Mouse (Mus musculus): ENCODE measurements around the gene Cdc34. TPM values are rescaled to one million over a fixed set of nuclear protein-coding genes. Genes with fewer than 3 reads are reported as not detected.
"Not testable (repeated sequence)": the region's sequence is repeated elsewhere in the genome, so short reads cannot be mapped to it uniquely, and the experiment has no call there.

The Cdc34 gene
- polyA plus RNA-seq, 1 experiment, result 299 TPM

DNA sequence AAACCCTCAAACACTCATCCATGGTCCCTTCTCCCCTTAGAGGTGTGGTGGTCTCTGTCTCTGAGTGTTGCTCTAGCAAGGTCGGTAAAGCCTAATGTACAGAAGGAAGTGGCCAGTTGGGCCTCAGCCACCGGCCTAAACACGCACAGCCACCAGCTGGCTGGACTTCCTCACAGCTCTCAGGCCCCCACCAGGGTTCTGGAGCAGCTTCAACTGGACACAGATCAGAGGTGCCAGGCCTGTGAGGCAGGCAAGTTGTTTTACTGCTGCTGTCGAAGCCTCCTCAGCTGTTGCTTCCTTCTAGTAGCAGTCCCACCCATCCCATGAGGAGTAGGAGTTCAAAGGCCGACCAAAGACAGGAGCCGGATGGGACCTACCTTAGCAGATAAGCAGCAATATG is 15.9 kb downstream of the Cdc34 start:
- Histone ChIP-seq H3K27ac (ENCODE audit: insufficient read depth, low read length) (no peak overlapping the region), H3K9ac (ENCODE audit: low read depth, poor library complexity, severe bottlenecking) (no peak overlapping the region), H3K27me3 (ENCODE audit: control insufficient read depth, insufficient read depth, low read length, poor library complexity, severe bottlenecking) (no peaks in the 10 kb centered on the region), H3K4me3 (ENCODE audit: low read depth, low read length) (no peak overlapping the region), H3K9me3 (replicated peaks; ENCODE audit: control insufficient read depth, insufficient read depth, low read length, poor library complexity, severe bottlenecking) (no peaks in the 10 kb centered on the region), H3K36me3 (ENCODE audit: control insufficient read depth, insufficient read depth, low read length, poor library complexity, severe bottlenecking) (no peaks in the 10 kb centered on the region), H3K4me1 (ENCODE audit: control insufficient read depth, insufficient read depth, low read length) (peaks cover 2% of the 10 kb centered on the region)
- TF ChIP-seq CTCF (IDR thresholded peaks at IDR 0.05; ENCODE audit: low read depth, low read length), result no peak
- no peak for TF ChIP-seq POLR2A (IDR thresholded peaks at IDR 0.05; ENCODE audit: insufficient read depth, low read length)
- no peak for TF ChIP-seq EP300 (IDR thresholded peaks at IDR 0.05; ENCODE audit: insufficient read depth, low read depth, low read length)

DNA sequence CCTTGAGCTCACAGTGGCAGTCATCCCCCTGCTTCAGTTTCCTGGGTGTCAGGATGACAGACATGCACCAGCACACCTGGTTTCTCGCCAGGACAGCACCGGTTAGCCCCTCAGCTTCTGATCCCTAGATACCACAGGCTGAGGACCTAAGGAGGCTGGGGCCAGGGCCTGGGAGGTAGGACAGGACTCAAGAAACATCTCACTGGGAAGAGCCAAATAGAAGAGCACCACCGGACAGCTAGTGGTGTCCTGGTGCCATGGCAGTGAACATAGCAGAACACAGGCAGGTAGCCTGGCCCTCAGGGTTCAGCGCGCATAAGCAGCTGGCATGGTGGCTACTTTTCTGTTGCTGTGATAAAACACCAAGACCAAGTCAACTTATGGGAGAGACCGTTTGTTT is 16.5 kb downstream of the Cdc34 start:
- no peak overlapping the region for H3K4me3 ChIP-seq (ENCODE audit: low read depth, low read length)
- H3K36me3 ChIP-seq (ENCODE audit: control insufficient read depth, insufficient read depth, low read length, poor library complexity, severe bottlenecking), result no peaks in the 10 kb centered on the region
- peaks cover 2% of the 10 kb centered on the region for H3K4me1 ChIP-seq (ENCODE audit: control insufficient read depth, insufficient read depth, low read length)
- H3K9me3 ChIP-seq (replicated peaks; ENCODE audit: control insufficient read depth, insufficient read depth, low read length, poor library complexity, severe bottlenecking), result no peaks in the 10 kb centered on the region
- H3K27ac ChIP-seq (ENCODE audit: insufficient read depth, low read length), result no peak overlapping the region
- no peak for TF ChIP-seq POLR2A (IDR thresholded peaks at IDR 0.05; ENCODE audit: insufficient read depth, low read length)
- TF ChIP-seq EP300 (IDR thresholded peaks at IDR 0.05; ENCODE audit: insufficient read depth, low read depth, low read length), result no peak
- TF ChIP-seq CTCF (IDR thresholded peaks at IDR 0.05; ENCODE audit: low read depth, low read length), result no peak
- no peak overlapping the region for H3K9ac ChIP-seq (ENCODE audit: low read depth, poor library complexity, severe bottlenecking)
- H3K27me3 ChIP-seq (ENCODE audit: control insufficient read depth, insufficient read depth, low read length, poor library complexity, severe bottlenecking), result no peaks in the 10 kb centered on the region

DNA sequence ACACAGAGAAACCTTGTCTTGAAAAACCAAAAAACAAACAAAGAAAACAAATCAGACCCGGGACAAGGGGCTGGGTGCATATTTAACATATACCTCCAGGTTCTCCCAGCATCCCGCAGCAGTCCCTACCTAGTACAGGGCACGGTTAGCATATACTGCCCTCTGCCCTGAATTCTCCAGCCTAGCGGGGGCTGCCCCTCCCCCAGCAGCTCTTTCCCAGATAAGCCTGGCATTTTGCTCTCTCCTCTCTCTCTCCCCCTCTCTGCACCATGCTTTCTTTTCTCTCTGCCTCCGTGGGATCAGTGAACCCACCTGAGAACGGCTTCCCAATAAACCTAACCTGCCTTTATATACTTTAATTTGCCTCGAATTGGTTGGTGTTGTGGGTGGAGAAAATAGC is 18.7 kb downstream of the Cdc34 start:
- Histone ChIP-seq H3K27me3 (ENCODE audit: control insufficient read depth, insufficient read depth, low read length, poor library complexity, severe bottlenecking) (no peaks in the 10 kb centered on the region), H3K27ac (ENCODE audit: insufficient read depth, low read length) (no peak overlapping the region), H3K4me3 (ENCODE audit: low read depth, low read length) (no peak overlapping the region), H3K9me3 (replicated peaks; ENCODE audit: control insufficient read depth, insufficient read depth, low read length, poor library complexity, severe bottlenecking) (no peaks in the 10 kb centered on the region), H3K9ac (ENCODE audit: low read depth, poor library complexity, severe bottlenecking) (no peak overlapping the region), H3K4me1 (ENCODE audit: control insufficient read depth, insufficient read depth, low read length) (peaks cover 2% of the 10 kb centered on the region), H3K36me3 (ENCODE audit: control insufficient read depth, insufficient read depth, low read length, poor library complexity, severe bottlenecking) (no peaks in the 10 kb centered on the region)
- no peak for TF ChIP-seq POLR2A (IDR thresholded peaks at IDR 0.05; ENCODE audit: insufficient read depth, low read length)
- no peak for TF ChIP-seq EP300 (IDR thresholded peaks at IDR 0.05; ENCODE audit: insufficient read depth, low read depth, low read length)
- TF ChIP-seq CTCF (IDR thresholded peaks at IDR 0.05; ENCODE audit: low read depth, low read length), result no peak

DNA sequence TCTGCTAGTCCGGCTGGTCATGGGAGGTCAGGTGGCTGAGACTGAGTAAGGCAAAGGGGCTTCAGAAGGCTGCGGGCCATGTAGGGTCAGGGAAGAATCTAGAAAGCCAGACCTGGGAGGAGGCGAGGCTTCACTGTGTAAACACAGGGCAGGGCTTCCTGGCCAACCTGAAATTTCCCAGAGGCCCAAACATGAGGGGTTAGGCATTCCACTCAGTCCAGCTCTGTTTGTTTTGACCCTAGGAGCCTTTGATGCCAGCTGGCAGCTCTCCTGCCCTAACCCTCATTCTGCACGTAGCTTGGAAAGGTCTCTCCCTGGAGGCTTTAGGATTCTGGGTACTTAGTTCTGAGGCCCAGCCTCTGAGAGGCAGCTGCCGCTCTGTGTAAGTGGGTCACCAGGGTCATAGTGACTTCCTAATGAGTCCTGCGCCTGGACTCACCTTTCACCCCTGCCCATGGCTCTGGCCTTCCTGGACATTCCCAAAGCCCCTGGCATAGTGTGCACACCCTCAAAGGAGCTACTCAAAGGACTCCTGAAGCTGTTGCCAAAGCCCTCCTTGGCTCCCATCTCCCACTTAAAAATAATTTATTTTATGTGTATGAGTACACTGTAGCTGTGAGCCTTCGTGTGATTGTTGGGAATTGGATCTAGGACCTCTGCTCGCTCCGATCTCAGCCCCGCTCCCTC is 19.6 kb downstream of the Cdc34 start:
- no peak for TF ChIP-seq POLR2A (IDR thresholded peaks at IDR 0.05; ENCODE audit: insufficient read depth, low read length)
- TF ChIP-seq EP300 (IDR thresholded peaks at IDR 0.05; ENCODE audit: insufficient read depth, low read depth, low read length), result no peak
- TF ChIP-seq CTCF (IDR thresholded peaks at IDR 0.05; ENCODE audit: low read depth, low read length), result no peak
- Histone ChIP-seq H3K27ac (ENCODE audit: insufficient read depth, low read length) (no peak overlapping the region), H3K9me3 (replicated peaks; ENCODE audit: control insufficient read depth, insufficient read depth, low read length, poor library complexity, severe bottlenecking) (no peaks in the 10 kb centered on the region), H3K4me1 (ENCODE audit: control insufficient read depth, insufficient read depth, low read length) (no peaks in the 10 kb centered on the region), H3K9ac (ENCODE audit: low read depth, poor library complexity, severe bottlenecking) (no peak overlapping the region), H3K36me3 (ENCODE audit: control insufficient read depth, insufficient read depth, low read length, poor library complexity, severe bottlenecking) (no peaks in the 10 kb centered on the region; the same call in 1 of the 2 replicates), H3K27me3 (ENCODE audit: control insufficient read depth, insufficient read depth, low read length, poor library complexity, severe bottlenecking) (no peaks in the 10 kb centered on the region), H3K4me3 (ENCODE audit: low read depth, low read length) (no peak overlapping the region)

DNA sequence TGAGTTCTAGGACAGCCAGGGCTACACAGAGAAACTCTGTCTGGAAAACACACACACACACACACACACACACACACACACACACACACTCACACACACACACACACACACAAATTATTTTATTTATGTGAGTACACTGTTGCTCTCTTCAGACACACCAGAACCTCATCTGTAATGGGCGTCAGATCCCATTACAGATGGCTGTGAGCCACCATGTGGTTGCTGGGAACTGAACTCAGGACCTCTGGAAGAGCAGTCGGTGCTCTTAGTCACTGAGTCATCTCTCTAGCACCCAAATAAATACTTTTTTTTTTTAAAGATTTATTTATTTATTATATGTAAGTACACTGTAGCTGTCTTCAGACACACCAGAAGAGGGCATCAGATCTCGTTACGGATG is 21.0 kb downstream of the Cdc34 start:
- H3K27ac ChIP-seq (ENCODE audit: insufficient read depth, low read length); H3K36me3 ChIP-seq (ENCODE audit: control insufficient read depth, insufficient read depth, low read length, poor library complexity, severe bottlenecking); H3K9me3 ChIP-seq (replicated peaks; ENCODE audit: control insufficient read depth, insufficient read depth, low read length, poor library complexity, severe bottlenecking); H3K4me3 ChIP-seq (ENCODE audit: low read depth, low read length); H3K4me1 ChIP-seq (ENCODE audit: control insufficient read depth, insufficient read depth, low read length); H3K27me3 ChIP-seq (ENCODE audit: control insufficient read depth, insufficient read depth, low read length, poor library complexity, severe bottlenecking); H3K9ac ChIP-seq (ENCODE audit: low read depth, poor library complexity, severe bottlenecking): not testable (repeated sequence)

DNA sequence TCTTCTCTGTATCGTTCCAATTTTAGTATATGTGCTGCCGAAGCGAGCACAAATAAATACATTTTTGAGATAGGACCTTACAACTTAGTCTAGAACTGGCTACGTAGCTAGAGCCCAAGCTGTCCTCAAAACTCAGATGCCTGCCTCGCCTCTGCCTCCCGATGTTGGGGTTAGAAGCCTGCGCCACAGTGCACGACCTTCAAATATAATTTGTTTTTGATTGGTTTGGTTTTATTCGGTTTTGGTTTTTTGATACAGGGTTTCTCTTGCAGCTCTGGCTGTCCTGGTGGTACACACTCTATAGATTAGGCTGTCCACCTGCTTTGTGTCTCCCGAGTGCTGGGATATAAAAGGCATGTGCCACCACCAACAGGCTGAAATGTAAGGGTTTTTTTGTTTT is 21.5 kb downstream of the Cdc34 start:
- Histone ChIP-seq H3K4me3 (ENCODE audit: low read depth, low read length) (peak overlapping the region; percentile 55), H3K27ac (ENCODE audit: insufficient read depth, low read length) (peak overlapping the region; percentile 44), H3K36me3 (ENCODE audit: control insufficient read depth, insufficient read depth, low read length, poor library complexity, severe bottlenecking) (no peaks in the 10 kb centered on the region; the same call in 1 of the 2 replicates), H3K9ac (ENCODE audit: low read depth, poor library complexity, severe bottlenecking) (peak overlapping the region; percentile 43), H3K27me3 (ENCODE audit: control insufficient read depth, insufficient read depth, low read length, poor library complexity, severe bottlenecking) (no peaks in the 10 kb centered on the region), H3K9me3 (replicated peaks; ENCODE audit: control insufficient read depth, insufficient read depth, low read length, poor library complexity, severe bottlenecking) (no peaks in the 10 kb centered on the region), H3K4me1 (ENCODE audit: control insufficient read depth, insufficient read depth, low read length) (peaks cover 2% of the 10 kb centered on the region)
- TF ChIP-seq POLR2A (IDR thresholded peaks at IDR 0.05; ENCODE audit: insufficient read depth, low read length) (no peak), EP300 (IDR thresholded peaks at IDR 0.05; ENCODE audit: insufficient read depth, low read depth, low read length) (no peak), CTCF (IDR thresholded peaks at IDR 0.05; ENCODE audit: low read depth, low read length) (no peak)

Data from ES-Bruce4 (cell line).